Comparison of ENCODE assay signal across 29 mouse cellular contexts in genomic region chr1:86691027-86691426, GRCm38 (mm10). TPM values are rescaled to one million over a fixed set of nuclear protein-coding genes. Genes with fewer than 3 reads are reported as not detected.
"Had no signal": no experiment of that assay in that cellular context is flagged by ENCODE, and none has a peak within 500 bp of the region (broad histone marks: within the 10 kb centered on the region; RNA-seq: fewer than 3 reads in every experiment).

No protein-coding gene starts in this region.

- DNase-seq: gastrocnemius, postnatal 14 days; gastrocnemius, postnatal 36 days; heart, adult 18-20 months; heart, postnatal 10 days; heart, postnatal 36 days; kidney, adult 11 months; kidney, adult 2 months; kidney, adult 9 months; kidney, postnatal 14 days; kidney, postnatal 36 days; layer of hippocampus, adult 9-11 months; layer of hippocampus, postnatal 36 days; left cerebral cortex, postnatal 4 days; liver, embryonic 13.5 days; liver, postnatal 0 days had no signal

- H3K4me3 ChIP-seq: heart, embryonic 10.5 days; heart, embryonic 12.5 days; hindbrain, embryonic 13.5 days; hindbrain, embryonic 15.5 days; kidney, embryonic 15.5 days; limb, embryonic 13.5 days; limb, embryonic 15.5 days; liver, embryonic 13.5 days; liver, embryonic 15.5 days had no signal

- H3K9me3 ChIP-seq: heart, embryonic 10.5 days; heart, embryonic 12.5 days; hindbrain, embryonic 13.5 days; hindbrain, embryonic 15.5 days; kidney, embryonic 15.5 days; limb, embryonic 13.5 days; limb, embryonic 15.5 days; liver, embryonic 13.5 days; liver, embryonic 15.5 days had no signal

- ATAC-seq: hindbrain, postnatal 0 days; intestine, embryonic 16.5 days; liver, postnatal 0 days had no signal

- H3K4me2 ChIP-seq: heart, embryonic 12.5 days; hindbrain, embryonic 13.5 days; hindbrain, embryonic 15.5 days; kidney, embryonic 15.5 days; limb, embryonic 13.5 days; limb, embryonic 15.5 days; liver, embryonic 11.5 days; liver, embryonic 13.5 days; liver, embryonic 15.5 days had no signal

- H3K9ac ChIP-seq: heart, embryonic 12.5 days; hindbrain, embryonic 13.5 days; hindbrain, embryonic 15.5 days; kidney, embryonic 15.5 days; limb, embryonic 13.5 days; limb, embryonic 15.5 days; liver, embryonic 13.5 days; liver, embryonic 15.5 days; liver, postnatal 0 days had no signal

- H3K27me3 ChIP-seq: heart, embryonic 12.5 days; hindbrain, embryonic 13.5 days; hindbrain, embryonic 15.5 days; kidney, embryonic 15.5 days; limb, embryonic 13.5 days; limb, embryonic 15.5 days; liver, embryonic 15.5 days had no signal

- H3K27ac ChIP-seq: heart, embryonic 10.5 days; hindbrain, embryonic 13.5 days; hindbrain, embryonic 15.5 days; hindbrain, postnatal 0 days; kidney, embryonic 15.5 days; kidney, postnatal 0 days; limb, embryonic 13.5 days; limb, embryonic 15.5 days; liver, embryonic 13.5 days; liver, embryonic 15.5 days had no signal

- H3K36me3 ChIP-seq: heart, embryonic 10.5 days; heart, embryonic 12.5 days; hindbrain, embryonic 13.5 days; hindbrain, embryonic 15.5 days; kidney, embryonic 15.5 days; limb, embryonic 13.5 days; limb, embryonic 15.5 days; liver, embryonic 13.5 days; liver, embryonic 15.5 days had no signal

- H3K4me1 ChIP-seq: heart, embryonic 10.5 days; hindbrain, embryonic 13.5 days; hindbrain, embryonic 15.5 days; kidney, embryonic 15.5 days; limb, embryonic 13.5 days; limb, embryonic 15.5 days; liver, embryonic 13.5 days; liver, embryonic 15.5 days had no signal

RNA-seq across cellular contexts. Expression of gene Nppc, which starts 20.7 kb away (rescaled TPM):
- total RNA-seq: heart, adult 18-20 months; hematopoietic stem cell, adult 5-6 weeks had no signal
- polyA plus RNA-seq: gonadal fat pad, adult 2 months; liver, embryonic 11.5 days; liver, embryonic 13.5 days; liver, embryonic 15.5 days; liver, postnatal 0 days had no signal
